Mouse (Mus musculus) effector memory CD4-positive, alpha-beta T cell, adult 5 months (primary cell): ENCODE results near the gene Ankar. TPM values are rescaled to one million over a fixed set of nuclear protein-coding genes. Genes with fewer than 3 reads are reported as not detected.

Experiments used
- polyA plus RNA-seq: library from polyadenylated mRNA; unstranded; fragments of 100-300 nt; shearing (Covaris generic); gene quantifications from one replicate; pipeline ENCODE4 v1.2.1, GENCODE M21; 2017

Ankar gene
- polyA plus RNA-seq: not detected

DNA sequence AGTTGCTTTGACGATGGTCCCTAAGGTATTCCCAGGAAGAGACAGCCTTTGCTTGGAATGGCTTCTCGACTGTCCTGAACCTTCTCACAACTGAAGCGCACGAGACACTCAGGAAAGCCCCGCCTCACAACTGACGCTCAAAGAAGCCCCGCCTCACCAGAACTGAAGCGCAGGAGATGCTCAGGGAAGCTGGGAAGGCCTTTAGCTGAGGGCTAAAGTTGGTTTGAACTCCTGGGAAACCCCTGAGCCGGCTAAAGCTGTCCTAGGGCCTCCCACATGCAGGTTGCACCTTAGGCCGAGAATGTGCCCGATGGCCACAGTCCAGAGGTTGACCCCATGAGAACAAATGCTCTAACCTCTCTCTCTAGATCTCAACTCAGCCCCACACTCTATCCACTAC is at the start of gene Ankar:
Ankar (minus strand) TSS at position 101 of the 400 bp plus-strand sequence.

DNA sequence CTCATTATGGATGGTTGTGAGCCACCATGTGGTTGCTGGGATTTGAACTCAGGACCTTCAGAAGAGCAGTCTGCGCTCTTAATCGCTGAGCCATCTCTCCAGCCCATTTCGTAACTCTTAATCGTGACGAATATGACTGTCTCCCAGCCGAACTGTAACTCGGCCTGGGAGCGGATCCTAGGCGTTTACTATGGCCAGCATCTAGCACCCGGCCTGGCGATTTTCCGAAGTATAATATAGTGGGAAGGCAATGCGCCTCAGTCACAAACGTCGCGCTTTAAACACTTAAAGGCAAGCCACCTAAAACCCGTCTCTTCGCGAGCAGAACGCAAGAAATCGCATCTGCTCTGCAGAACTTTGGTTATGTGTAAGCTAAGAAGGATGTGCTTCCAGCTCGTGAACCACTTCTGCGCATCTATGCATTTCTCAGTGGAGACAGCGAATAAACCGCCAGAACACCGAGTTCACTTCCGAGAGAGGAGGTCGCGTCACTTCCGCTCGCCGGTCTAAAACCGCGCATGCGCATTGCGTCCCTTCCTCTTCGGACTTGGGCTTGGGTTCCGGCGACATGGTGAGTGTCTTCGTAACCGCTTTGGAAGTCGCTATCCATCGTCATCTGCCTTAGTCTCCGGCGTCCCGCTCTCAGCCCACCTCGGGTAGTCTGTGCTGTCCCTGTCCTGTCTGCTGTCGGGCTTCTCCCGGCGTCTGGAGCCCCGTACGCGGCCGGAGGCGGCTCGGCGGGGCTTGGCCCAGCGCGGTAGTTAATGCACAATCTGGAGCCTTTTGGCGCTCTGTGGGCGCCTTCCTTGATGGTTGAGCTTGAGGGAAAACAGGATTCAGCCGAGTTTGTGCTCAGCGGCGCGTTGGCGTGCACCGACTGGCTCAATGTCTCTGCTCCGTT is 10.6 kb upstream of the Ankar start, which contains the start of gene Rpl37a:
Rpl37a (plus strand) TSS at position 538 of the 901 bp plus-strand sequence.

Other genes with a start within 250 kb of the Ankar start
- gene March4, start 163.6 kb downstream of the Ankar start, polyA plus RNA-seq: not detected
- gene Smarcal1, start 117.3 kb downstream of the Ankar start, polyA plus RNA-seq: 16.0 TPM
- gene Rpl37a, start 10.7 kb upstream of the Ankar start, polyA plus RNA-seq: 2,805 TPM
- gene Igfbp2, start 123.9 kb upstream of the Ankar start, polyA plus RNA-seq: not detected
- gene Igfbp5, start 174.3 kb upstream of the Ankar start, polyA plus RNA-seq: not detected